Mouse (Mus musculus) CH12F3 (cell line): ENCODE data around the gene Stmn1.
"Not testable (repeated sequence)": the region's sequence is repeated elsewhere in the genome, so short reads cannot be mapped to it uniquely, and the experiment has no call there.

Experiments
- in situ Hi-C: fragments of 300-500 bp; cut with MboI; formaldehyde crosslinking; loops from 2 replicates; pipeline ENCODE4 v1.14.3; 2020; ENCODE audit warnings: low sequenced_read_pairs

The Stmn1 gene

DNA sequence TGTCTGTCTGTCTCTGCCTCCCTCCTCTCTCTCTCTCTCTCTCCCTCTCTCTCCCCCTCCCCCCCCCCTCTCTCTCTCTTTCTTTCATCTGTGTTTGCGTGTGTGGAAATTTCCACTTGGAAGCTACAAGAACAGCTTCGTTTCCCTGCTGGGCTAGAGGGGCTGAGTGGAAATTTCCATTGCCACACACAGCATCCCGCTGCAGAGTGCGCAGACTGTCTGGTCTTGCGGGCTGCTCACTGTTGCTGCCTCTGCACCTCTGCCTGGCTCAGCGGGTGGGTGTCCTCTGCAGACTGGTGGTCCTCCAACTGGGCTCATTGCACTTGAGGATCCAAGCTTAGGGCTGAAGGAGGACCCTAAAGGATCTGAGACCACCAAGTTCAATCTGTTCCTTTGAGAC lies 15.6 kb downstream of the Stmn1 start:
- in situ Hi-C loops: no loop called here

DNA sequence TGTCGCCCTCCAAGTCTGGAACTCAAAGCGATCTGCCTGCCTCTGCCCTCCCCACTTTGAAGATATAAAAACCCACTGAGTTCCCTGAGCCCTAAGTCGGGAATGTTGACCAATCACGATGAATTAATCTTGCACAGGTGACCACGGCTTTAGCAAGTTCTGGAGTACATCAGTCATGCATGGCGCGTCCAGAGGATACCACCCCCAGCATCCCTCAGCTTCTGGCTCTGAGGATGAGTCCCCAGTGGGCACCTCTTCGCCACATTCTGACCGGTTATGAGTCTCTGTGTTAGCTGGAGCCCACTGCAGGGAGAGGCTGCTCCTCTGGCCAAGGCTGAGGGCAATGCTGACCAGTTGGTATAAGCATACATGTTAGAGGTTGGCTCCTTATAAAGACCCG lies 16.1 kb downstream of the Stmn1 start:
- in situ Hi-C loops: no loop called here

DNA sequence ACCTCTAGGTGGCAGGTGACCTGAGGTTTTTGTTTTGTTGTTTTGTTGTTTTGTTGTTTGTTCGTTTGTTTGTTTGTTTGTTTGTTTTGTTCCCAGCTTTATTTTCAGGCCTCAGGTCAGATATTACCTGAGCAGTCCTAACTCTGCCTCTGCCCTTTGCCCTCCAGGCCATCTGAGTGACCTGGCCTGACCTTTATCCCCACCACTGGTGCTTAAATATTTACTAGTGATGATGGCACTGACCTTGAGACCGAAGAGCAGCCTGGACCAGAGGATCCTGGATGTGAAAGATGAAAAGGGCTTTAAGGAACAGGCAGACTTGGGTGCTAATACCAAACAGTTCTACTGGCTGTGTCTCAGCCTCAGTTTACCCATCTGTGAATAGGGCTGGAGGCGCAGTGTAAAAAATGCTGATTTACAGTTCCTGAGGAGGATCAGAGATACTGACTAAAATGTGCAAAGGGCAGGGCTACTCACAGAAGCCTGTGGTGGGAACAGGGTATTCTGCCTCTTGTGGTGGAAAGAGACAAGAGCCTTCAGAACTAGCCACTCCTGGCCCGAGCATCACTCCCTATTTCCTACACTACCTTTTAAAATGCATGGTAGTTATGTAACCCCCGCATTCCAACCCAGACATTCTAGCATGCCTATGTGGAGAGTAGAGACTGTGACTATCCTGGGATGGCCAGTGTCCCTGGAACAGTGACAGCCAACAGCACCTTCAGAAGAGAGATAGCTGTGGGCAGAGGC lies 17.2 kb downstream of the Stmn1 start:
- in situ Hi-C loops: no loop called here

DNA sequence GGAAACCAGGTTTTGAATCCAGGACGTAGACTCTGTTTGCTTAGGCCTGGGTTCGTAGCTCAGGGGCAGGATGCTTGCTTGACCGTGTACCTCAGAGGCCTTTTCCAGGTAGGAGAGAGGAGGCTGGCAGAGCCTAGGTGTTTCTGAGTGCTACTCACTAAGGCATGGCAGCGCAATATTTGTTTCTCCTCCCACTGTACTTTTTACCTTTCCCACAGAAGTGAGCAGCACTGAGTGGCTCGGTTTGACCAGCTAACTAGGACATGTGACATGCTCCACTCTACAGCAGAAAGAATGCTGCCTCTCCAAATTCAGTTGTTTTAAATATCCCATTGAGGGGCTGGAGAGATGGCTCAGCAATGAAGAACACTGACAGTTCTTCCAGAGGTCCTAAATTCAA lies 20.1 kb downstream of the Stmn1 start:
- in situ Hi-C loops: no loop called here

DNA sequence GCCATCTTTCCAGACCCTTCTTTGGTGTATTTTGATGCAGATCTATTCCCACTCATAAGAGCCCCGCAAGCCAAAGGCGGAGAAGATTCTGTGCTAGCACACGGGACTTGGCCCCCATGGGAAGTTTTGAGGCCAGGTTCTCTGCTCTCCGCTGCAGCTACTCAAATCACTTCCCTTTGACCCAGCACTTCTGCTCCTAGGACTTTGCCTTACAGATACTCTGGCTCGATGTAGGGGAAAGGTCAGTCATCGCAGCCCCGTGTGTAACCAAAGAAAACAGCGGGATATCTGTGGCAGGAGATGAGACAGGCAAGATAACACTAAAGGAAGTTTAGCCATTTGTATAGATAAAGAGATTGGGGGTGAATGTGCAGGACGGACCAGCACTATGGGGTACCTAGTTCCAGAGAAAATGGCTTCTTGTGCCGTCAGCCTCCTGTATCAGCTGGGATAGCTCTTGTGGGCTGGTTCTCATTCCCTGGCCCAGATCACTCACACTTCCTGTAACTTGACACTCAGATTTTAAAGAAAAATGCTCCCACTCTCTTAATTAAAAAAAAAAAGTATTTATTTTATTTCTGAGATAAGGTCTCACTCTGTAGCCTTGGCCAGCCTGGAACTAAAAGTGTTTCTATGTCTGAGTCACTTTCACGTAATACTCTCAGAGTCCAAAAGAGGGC lies 22.0 kb downstream of the Stmn1 start:
- in situ Hi-C loops: no loop called here

DNA sequence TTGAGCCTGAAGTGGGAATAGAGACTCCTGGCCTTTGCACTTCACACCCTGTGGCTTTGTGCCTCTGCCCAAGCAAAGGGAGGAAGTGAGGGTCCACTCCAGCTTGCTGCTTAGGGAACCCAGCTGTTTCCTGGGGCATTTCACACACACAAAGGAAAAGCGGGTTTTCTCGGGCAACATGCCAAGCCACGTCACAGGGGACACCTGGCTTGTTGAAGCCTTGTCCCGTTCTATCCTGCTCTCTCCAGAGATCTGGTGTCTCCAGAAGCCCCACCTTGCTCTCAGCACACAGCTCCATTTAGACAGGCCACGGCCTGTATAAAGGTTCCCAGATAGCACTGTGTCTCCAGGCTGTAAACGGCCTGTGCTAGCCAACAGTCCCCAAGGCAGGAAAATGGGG lies 23.6 kb downstream of the Stmn1 start:
- in situ Hi-C loops: no loop called here

DNA sequence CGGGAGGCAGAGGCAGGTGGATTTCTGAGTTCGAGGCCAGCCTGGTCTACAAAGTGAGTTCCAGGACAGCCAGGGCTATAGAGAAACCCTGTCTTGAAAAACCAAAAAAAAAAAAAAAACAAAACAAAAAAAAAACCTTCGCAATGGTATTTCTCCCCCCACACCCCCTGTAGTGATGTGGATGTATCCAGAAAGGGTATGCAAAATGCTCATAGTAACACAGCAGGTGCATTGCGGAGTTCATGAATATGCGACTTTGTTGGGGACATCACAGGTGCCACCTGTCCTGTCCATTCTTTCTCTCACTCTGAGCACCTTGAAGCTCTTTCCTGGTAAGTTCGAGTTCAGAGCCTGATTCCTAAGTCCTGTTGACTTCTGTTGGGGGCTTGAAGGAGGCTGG lies 26.0 kb downstream of the Stmn1 start:
- in situ Hi-C loops: not testable (repeated sequence)

DNA sequence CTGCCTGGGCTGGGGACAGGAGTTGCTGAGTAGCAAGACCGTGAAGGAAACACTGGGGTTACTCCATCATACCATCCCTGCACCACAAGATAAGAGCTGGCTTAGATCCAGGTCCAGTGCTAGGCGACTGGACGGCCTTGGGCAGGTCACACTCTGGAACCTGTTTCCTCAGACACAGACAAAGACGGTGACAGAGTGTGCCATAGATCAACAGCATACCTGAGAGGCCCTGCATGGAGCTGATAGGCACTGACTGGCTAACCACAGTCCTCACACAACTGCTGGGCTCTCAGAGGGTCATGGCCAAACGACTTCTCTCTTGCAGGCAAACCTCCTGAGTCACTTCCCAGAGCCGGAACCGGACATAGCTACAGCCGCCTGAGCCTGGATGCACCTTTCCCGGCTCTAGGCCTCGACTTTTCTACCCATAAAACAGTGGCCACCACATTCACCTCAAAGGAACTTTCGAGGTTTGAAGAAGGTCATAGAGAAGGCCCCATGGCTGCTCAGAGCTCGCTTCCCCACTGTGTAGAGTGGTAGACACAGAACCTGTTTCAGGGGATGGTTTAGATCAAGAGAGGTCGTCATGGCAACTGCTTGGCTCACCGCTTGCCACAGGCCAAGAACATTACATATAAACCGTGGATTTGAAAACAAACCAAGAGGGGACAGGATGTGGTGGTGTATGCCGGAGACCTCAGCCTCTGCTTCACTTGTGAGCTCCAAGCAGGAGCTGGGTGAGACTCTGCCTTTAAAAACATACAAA lies 26.8 kb downstream of the Stmn1 start:
- in situ Hi-C loops: no loop called here

DNA sequence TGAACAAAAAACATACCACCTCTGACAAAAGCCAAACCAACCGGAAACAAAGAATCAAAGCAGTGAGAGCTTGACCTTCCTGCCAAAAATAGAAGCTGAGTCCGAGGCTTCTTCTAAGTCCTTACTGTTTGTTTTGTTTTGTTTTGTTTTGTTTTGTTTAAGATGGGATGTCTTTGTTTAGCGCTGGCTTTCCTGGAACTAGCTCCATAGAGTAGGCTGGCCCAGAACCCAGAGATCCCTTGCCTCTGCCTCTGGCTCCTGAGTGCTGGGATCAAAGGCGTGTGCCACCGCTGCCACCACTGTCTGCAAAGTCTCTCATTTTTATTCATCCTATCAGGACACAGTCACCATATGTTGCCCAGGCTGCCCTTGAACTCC lies 27.4 kb downstream of the Stmn1 start:
- in situ Hi-C loops: no loop called here

DNA sequence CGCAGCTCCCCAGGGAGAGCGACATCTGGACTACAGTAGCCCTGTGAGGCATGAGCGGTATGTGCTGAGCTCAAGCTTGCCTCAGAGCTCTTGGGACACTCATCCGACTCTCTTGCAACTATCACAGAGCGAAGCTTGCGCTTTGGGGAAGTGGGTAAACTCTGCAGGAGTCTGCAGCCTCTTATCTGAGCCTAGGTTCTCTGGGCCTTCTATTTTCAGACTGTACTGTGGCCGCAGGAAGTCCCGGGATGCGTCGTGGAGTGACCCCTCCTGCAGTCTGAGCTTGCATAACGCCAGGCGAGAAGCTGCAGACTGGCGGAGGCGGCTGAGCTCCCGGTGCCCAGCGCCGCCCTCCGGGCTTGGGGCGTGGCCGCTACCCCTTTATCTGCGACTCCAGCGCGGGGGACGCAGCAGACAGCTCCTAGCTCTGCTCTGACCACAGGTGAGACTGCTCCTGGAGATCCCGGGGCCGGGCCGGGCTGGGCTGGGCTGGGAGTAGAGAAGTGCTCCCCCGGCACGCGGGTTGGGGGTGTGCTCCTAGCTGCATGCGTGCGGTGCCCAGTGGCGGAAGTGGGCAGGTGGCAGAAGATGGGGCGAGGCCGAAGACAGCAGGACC lies 28.6 kb downstream of the Stmn1 start, which contains the start of gene Paqr7:
Paqr7 (plus strand) TSS at position 103 of the 616 bp plus-strand sequence.
- in situ Hi-C loops: no loop called here

DNA sequence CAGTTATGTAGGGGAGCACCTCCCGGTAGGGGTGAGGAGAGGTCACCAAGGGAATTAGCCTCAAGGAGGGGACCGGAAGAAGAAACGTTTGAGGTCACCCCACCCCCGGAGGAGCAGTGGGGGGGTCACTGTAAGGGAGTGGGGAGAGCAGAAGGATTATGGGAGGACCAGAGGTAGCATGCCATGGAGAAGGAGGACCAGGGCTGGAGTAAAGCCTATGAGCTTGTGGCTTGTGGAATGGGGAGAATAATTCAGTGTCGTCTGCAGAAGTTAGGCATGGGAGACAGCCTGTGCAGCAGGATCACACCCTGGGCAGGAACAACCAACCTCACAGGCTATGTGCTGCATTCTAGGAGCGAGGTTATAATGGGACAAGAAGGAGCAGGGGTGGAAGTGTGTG lies 29.1 kb downstream of the Stmn1 start:
- in situ Hi-C loops: no loop called here

DNA sequence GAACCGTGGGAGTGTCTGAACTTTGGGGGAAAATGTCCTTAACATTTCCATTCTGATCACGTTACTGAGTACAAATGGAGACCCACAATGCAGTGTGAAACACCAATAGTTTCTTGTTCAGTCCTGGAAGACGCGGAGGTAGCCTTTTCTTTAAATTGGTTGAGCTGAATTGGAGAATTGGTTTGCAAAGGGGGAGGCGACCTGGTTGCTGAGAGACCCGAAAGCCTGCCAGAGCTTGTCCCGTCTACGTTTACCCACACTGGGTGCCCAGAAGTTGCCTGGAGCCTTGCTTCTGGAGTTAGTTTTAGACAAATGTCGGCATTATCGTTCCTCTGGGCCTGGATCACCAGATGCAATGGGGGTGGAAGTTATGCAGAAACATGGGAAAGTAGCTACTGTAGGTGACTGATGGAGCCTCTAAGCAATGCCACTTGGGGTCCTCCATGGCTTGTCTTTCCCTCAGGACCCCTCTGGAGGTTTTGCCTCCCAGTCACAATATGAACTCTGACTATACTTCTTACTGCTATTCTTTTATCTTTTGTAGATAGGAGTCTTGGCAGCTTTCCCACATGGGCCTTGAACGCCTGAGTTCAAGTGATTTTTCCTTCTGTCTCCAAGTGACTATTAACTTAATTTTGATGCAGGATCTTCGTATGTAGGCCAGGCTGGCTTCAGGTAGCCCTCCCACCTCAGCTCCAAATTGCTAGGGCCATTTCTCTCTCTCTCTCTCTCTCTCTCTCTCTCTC lies 30.0 kb downstream of the Stmn1 start:
- in situ Hi-C loops: no loop called here

DNA sequence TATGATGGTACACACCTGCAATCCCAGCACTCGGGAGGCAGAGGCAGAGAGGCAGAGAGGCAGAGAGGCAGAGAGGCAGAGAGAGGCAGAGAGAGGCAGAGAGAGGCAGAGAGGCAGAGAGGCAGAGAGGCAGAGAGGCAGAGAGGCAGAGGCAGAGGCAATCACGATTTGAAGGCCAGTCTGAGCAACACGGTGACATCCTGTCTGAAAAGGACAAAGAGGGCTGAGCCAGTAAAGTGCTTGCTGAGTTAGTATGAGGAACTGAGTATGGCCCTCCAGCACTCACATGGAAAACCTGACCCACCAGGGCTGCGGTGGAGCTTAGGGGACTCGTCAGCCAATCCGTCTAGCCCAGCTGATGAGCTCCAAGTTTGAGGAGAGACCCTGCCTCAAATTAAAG lies 30.9 kb downstream of the Stmn1 start:
- in situ Hi-C loops: not testable (repeated sequence)

DNA sequence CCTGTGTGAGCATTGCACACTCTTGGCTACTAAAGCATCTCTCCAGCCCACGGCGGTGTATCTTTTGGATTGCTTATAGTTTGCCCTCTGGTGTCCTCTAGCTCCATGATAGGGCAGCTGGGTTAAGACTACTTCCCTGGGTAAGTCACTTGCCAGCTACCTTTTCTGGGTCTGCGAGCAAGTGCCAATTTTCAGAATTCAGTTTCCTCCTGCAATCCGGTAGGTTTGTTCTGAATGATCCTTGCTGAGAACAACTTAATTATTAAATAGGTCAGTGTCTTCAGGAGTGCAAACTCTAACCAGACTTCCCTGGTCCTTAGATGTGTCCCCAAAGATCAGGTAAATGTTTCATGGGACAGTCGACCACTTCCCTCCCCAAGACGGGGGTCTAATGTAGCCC lies 33.0 kb downstream of the Stmn1 start:
- in situ Hi-C loops: no loop called here

DNA sequence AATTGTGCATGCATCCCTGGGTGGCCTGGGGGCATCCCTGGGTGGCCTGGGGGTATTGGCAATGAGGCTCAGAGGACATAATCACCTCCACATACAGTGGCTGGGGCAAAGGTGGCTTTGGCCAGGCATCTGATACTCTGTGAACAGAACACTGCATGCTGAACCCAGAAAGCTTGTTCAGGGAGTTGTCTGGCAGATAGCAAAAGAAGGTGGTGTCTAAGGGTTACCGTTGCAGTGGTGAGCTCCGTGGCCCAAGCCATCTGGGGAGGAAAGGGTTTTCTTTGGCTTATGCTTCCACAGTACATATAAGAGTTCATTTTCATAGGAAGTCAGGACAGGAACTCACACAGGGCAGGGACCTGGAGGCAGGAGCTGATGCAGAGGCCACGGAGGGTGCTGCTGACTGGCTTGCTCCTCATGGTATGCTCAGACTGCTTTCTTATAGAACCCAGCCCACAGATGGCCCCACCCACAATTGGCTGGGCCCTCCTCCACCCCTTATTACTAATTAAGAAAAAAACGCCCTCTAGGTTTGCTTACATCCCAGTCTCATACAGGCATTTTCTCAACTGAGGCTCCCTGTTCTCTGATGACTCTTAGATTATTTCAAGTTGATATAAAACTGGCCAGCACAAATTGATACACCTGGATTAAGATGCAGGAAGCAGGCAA lies 35.7 kb downstream of the Stmn1 start:
- in situ Hi-C loops: no loop called here

DNA sequence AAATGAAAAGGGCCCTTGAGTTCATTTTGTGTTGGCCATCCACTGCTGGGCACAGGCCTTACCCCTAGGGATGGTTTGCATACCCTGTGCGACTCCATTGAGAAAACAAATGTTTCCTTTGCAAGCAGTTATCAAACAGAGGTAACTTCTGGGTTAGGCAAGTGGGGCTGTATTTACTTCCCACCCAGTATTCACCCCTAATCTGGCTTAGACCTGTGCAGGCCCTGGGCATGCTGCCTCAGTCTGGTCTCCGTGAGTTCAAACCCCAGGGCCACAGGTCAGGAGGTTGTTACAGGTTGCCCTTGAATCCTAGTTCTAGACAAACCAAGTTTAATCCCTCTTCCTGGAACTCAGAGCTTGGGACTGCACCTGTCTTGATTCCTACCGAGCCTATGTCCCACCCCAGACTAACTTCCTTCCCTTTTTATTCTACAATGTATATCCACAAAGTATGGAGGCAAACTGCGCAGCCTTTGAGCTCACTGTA lies 37.2 kb downstream of the Stmn1 start:
- in situ Hi-C loops: no loop called here

DNA sequence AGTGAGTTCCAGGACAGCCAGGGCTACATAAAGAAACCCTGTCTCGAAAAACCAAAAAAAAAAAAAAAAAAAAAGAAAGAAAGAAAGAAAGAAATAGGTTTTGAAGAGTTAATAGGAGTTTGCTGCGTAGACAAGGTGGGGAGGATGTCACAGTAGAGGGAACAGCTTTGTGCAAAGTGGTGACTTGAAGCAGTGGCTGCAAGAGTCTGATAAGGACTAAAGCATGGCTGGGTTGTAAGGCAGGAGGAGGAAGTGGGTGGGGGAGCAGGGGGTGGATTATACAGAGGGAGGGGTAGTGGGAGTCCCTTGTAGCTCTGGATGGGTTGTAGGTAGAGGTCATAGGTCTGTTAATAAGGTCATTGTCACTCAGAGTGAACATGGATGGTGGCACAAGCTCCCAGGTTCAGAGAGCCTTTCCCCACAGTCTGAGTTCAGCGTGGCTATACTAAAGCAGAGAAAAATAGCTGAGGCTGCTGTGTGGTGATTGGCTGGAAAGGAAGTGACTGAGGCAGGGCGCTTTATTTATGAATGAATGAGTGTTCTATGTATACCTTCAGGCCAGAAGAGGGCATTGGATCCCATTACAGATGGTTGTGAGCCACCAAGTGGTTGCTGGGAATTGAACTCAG lies 38.0 kb downstream of the Stmn1 start:
- in situ Hi-C loops: no loop called here

DNA sequence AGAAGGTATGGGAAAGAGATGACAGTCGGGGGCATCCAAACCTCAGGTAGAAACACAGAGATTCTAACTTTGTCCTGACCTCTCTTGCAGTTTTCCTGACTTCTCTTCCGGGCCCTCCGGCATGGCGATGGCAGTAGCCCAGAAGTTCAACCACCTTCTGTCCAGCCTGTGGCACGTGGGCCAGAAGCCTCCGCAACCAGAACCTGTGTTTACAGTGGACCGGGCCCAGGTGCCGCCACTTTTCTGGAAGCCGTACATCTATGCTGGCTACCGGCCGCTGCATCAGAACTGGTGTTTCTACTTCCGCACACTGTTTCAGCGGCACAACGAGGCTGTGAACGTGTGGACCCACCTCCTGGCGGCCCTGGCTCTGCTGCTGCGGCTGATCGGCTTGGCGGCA lies 38.6 kb downstream of the Stmn1 start:
- in situ Hi-C loops: no loop called here

DNA sequence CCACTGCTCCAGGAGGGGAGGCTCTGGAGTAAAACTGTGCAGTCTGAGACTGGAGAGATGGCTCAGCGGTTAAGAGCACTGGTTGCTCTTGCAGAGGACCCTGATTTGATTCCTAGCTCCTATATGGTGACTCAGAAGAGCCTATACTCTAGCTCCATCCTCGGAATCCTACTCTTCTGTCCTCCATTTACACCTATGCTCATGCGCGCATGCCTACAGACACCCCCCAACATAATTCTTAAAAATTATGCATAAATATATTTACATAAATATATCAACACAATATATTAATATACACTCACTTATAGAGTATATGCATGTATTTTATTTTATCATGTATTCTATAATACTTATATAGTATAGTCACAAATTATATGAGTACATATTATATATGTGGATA lies 42.3 kb downstream of the Stmn1 start:
- in situ Hi-C loops: no loop called here
